Mouse (Mus musculus) neural tube, embryonic 11.5 days (tissue): ENCODE data around the gene Ovol3. TPM values are rescaled to one million over a fixed set of nuclear protein-coding genes. Genes with fewer than 3 reads are reported as not detected.

Experiments used
- ATAC-seq: fragments of 200-750 bp; cut with Nextera tagmentation; 2 replicates; pipeline ENCODE4 v1.8.0; 2017; ENCODE audit warnings: moderate number of reproducible peaks, mild to moderate bottlenecking, moderate TSS enrichment, moderate library complexity; ENCODE audit not compliant: insufficient read depth, low FRiP score, low TSS enrichment
- DNase-seq: peaks from one replicate; pipeline ENCODE4 v3.0.0-alpha.2; 2015; ENCODE audit warnings: low spot score
- H3K27ac ChIP-seq: fragments of 300-500 bp; sonication (generic); 2 replicates; pipeline ENCODE4 v1.5.1; 2014; ENCODE audit warnings: low read depth, mild to moderate bottlenecking, low read length
- H3K27me3 ChIP-seq: fragments of 300-500 bp; sonication (generic); 2 replicates; pipeline ENCODE4 v1.6.1; 2014; ENCODE audit warnings: mild to moderate bottlenecking, low read length, mixed read lengths; ENCODE audit not compliant: control insufficient read depth, insufficient read depth
- H3K36me3 ChIP-seq: fragments of 300-500 bp; sonication (generic); 2 replicates; pipeline ENCODE4 v1.6.1; 2014; ENCODE audit warnings: mild to moderate bottlenecking, low read length, moderate library complexity, mixed read lengths; ENCODE audit not compliant: control insufficient read depth, insufficient read depth
- H3K4me1 ChIP-seq: fragments of 300-500 bp; sonication (generic); 2 replicates; pipeline ENCODE4 v1.6.1; 2014; ENCODE audit warnings: low read length, mixed read lengths; ENCODE audit not compliant: control insufficient read depth, insufficient read depth
- H3K4me2 ChIP-seq: fragments of 300-500 bp; sonication (generic); 2 replicates; pipeline ENCODE4 v1.6.1; 2014; ENCODE audit warnings: low read depth, mild to moderate bottlenecking, moderate library complexity
- H3K4me3 ChIP-seq: fragments of 300-500 bp; sonication (generic); 2 replicates; pipeline ENCODE4 v1.5.1; 2014; ENCODE audit warnings: low read depth, low read length
- H3K9ac ChIP-seq: fragments of 300-500 bp; sonication (generic); 2 replicates; pipeline ENCODE4 v1.6.1; 2014; ENCODE audit warnings: mild to moderate bottlenecking, low read length
- H3K9me3 ChIP-seq: fragments of 300-500 bp; sonication (generic); 2 replicates; pipeline ENCODE4 v1.6.1; 2016; ENCODE audit warnings: low read length; ENCODE audit not compliant: control insufficient read depth
- WGBS: fragments of 180-500 bp; shearing (Covaris S2); extraction: QIAGEN DNeasy Blood & Tissue Kit; methylation state at CpG from one replicate; pipeline ENCODE4 v1.1.7; 2014; 5-methylcytosine and 5-hydroxymethylcytosine counted together
- polyA plus RNA-seq: library from polyadenylated mRNA; unstranded; fragments of >200 nt; fragmentation: Nextera tagmentation; extraction: Ambion mirVana; gene quantifications from 2 replicates; pipeline ENCODE4 v1.2.1, GENCODE M21; 2014

The Ovol3 gene
- polyA plus RNA-seq, 1 experiment from 2014 or later, result not detected

- DNase-seq (peak; percentile 65), ATAC-seq (peak; percentile 21; the same call in 1 of the 2 replicates)
- H3K9me3 ChIP-seq, result no peaks in the 10 kb centered on the region
- H3K27me3 ChIP-seq, result no peaks in the 10 kb centered on the region
- peaks cover 10% of the 10 kb centered on the region for H3K4me1 ChIP-seq
- H3K27ac ChIP-seq, result peak overlapping the region; percentile 81
- H3K9ac ChIP-seq, result peak overlapping the region; percentile 73
- H3K36me3 ChIP-seq, result peaks cover 7% of the 10 kb centered on the region
- peak overlapping the region; percentile 74 for H3K4me3 ChIP-seq
- H3K4me2 ChIP-seq, result peak overlapping the region; percentile 70
- 8% methylated on average over 24 of the region's 24 CpGs for WGBS
Observed at GRCm38 (mm10) chr7:30232631-30233148, 2.8 kb downstream of the Ovol3 start.

- under 1% methylated on average over 67 of the region's 67 CpGs for WGBS
- peak; percentile 96 for ATAC-seq
Observed at GRCm38 (mm10) chr7:30231669-30232454, 3.7 kb downstream of the Ovol3 start, which contains the start of the genes Polr2i and Tbcb. TSS of gene Polr2i (plus strand) at chr7:30231948. TSS of gene Tbcb (minus strand) at chr7:30232272.

GRCm38 (mm10) chr7:30231328-30231668 is 4.2 kb downstream of the Ovol3 start:
- H3K27ac ChIP-seq, result no peak overlapping the region; the same call in 1 of the 2 replicates
- ATAC-seq (peak; percentile 46), DNase-seq (no peak)
- H3K9ac ChIP-seq, result peak overlapping the region; percentile 51
- no peaks in the 10 kb centered on the region for H3K27me3 ChIP-seq
- under 1% methylated on average over 16 of the region's 16 CpGs for WGBS
- H3K4me2 ChIP-seq, result peak overlapping the region; percentile 73
- H3K9me3 ChIP-seq, result no peaks in the 10 kb centered on the region
- peak overlapping the region; percentile 74 for H3K4me3 ChIP-seq
- H3K4me1 ChIP-seq, result peaks cover 10% of the 10 kb centered on the region
- peaks cover 11% of the 10 kb centered on the region for H3K36me3 ChIP-seq

More at GRCm38 (mm10) chr7:30231669-30232454, 3.7 kb downstream of the Ovol3 start, which contains the start of the genes Polr2i and Tbcb:
- DNase-seq, result peak; percentile 97
- no peaks in the 10 kb centered on the region for H3K9me3 ChIP-seq
- peaks cover 10% of the 10 kb centered on the region for H3K4me1 ChIP-seq
- no peaks in the 10 kb centered on the region for H3K27me3 ChIP-seq
- peak within 1 kb of the TSS; percentile 74 for H3K4me3 ChIP-seq
- H3K9ac ChIP-seq, result peak within 1 kb of the TSS; percentile 73
- peak within 1 kb of the TSS; percentile 81 for H3K27ac ChIP-seq
- peak within 1 kb of the TSS; percentile 73 for H3K4me2 ChIP-seq
- H3K36me3 ChIP-seq, result peaks cover 9% of the 10 kb centered on the region

DNA sequence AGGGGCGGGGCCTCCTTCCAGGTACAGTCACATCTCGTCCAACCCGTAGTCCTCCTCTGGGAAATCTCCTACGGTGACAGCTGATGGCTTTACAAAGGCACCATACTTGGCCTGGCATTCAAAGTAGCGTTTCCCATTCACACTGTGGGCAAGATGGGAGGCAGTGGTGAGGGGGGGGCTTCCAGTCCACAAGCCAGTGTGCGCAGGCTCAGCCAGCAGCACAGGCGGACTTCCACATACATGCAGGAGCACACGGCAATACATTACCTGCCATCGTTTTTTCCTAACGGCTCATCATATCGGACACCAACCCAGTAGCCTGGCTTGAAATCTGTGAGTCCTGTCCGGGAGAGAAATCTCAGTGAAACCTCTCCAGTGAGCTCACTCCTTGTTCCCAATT is 11.3 kb downstream of the Ovol3 start:
- no peaks in the 10 kb centered on the region for H3K9me3 ChIP-seq
- no peak overlapping the region for H3K27ac ChIP-seq
- H3K4me2 ChIP-seq, result no peak overlapping the region
- H3K27me3 ChIP-seq, result no peaks in the 10 kb centered on the region
- ATAC-seq (no peak), DNase-seq (no peak)
- no peak overlapping the region for H3K9ac ChIP-seq
- peaks cover 11% of the 10 kb centered on the region for H3K36me3 ChIP-seq
- no peak overlapping the region for H3K4me3 ChIP-seq
- 92% methylated on average over 12 of the region's 12 CpGs for WGBS
- H3K4me1 ChIP-seq, result 0 out of 2 replicates have a peak, but pooled peaks cover 2% of the 10 kb centered on the region

DNA sequence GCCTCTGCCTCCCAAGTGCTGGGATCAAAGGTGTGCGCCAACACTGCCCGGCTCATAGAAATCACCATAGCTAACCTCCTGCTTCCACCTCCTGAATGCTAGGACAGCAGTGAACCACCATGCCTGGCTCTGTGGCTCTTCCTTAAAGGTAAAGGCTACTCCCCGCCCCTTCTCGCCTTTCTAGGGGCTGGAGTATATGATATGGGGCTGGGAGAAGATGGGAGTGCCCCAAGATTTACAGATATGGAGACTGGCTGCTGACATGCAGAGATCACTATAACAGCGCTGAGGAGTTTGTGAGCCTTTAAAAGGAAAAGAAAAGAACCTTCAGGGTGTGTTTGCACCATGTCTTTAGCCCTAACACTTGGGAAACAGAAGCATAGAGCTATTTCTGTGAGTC is 13.3 kb downstream of the Ovol3 start:
- ATAC-seq (no peak), DNase-seq (no peak)
- 0 out of 2 replicates have a peak, but pooled peaks cover 2% of the 10 kb centered on the region for H3K4me1 ChIP-seq
- H3K4me2 ChIP-seq, result no peak overlapping the region
- no peak overlapping the region for H3K9ac ChIP-seq
- 90% methylated on average over 5 of the region's 5 CpGs for WGBS
- H3K27me3 ChIP-seq, result no peaks in the 10 kb centered on the region
- H3K27ac ChIP-seq, result no peak overlapping the region
- H3K36me3 ChIP-seq, result peaks cover 8% of the 10 kb centered on the region
- no peak overlapping the region for H3K4me3 ChIP-seq
- no peaks in the 10 kb centered on the region for H3K9me3 ChIP-seq

DNA sequence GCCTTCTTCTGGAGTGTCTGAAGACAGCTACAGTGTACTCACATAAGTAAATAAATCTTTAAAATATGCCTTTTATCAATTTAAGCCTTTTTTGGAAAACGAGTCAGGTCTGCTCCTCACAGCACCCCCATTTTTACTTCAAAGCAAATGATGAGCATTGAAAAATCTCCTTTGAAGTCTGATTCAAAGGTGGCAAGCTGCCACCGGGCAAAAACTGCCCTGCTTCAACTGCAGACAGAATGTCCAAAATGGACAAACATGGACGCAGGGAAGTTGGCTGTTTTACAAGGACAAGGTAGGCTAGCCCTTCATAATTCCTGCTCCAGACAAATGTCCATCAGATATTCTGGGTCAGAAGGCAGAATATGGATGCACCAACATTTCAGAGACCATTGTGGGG is 14.1 kb downstream of the Ovol3 start:
- 82% methylated on average over 3 of the region's 3 CpGs for WGBS
- Histone ChIP-seq H3K27ac (no peak overlapping the region), H3K36me3 (peaks cover 4% of the 10 kb centered on the region), H3K9me3 (no peaks in the 10 kb centered on the region), H3K27me3 (no peaks in the 10 kb centered on the region), H3K4me1 (0 out of 2 replicates have a peak, but pooled peaks cover 2% of the 10 kb centered on the region), H3K4me3 (no peak overlapping the region), H3K4me2 (no peak overlapping the region), H3K9ac (no peak overlapping the region)
- ATAC-seq (no peak), DNase-seq (no peak)

- Histone ChIP-seq H3K27me3 (no peaks in the 10 kb centered on the region), H3K4me3 (peak overlapping the region; percentile 40), H3K4me1 (0 out of 2 replicates have a peak, but pooled peaks cover 2% of the 10 kb centered on the region), H3K27ac (no peak overlapping the region), H3K9me3 (no peaks in the 10 kb centered on the region), H3K9ac (peak overlapping the region; percentile 41), H3K4me2 (peak overlapping the region; percentile 72), H3K36me3 (peaks cover 4% of the 10 kb centered on the region)
- no peak for DNase-seq
- 31% methylated on average over 11 of the region's 11 CpGs for WGBS
- no peak for ATAC-seq
Observed at GRCm38 (mm10) chr7:30220008-30220356, 15.5 kb downstream of the Ovol3 start.

GRCm38 (mm10) chr7:30219293-30220007 is 16.1 kb downstream of the Ovol3 start:
- ATAC-seq (0 out of 2 replicates have a peak, but pooled peaks have one; percentile 28), DNase-seq (peak; percentile 66)
- H3K4me1 ChIP-seq, result 0 out of 2 replicates have a peak, but pooled peaks cover 2% of the 10 kb centered on the region
- peaks cover 4% of the 10 kb centered on the region for H3K36me3 ChIP-seq
- H3K4me2 ChIP-seq, result peak overlapping the region; percentile 72
- WGBS, result 5% methylated on average over 16 of the region's 16 CpGs
- H3K9ac ChIP-seq, result peak overlapping the region; percentile 41
- H3K4me3 ChIP-seq, result peak overlapping the region; percentile 40
- H3K27me3 ChIP-seq, result no peaks in the 10 kb centered on the region
- H3K9me3 ChIP-seq, result no peaks in the 10 kb centered on the region
- H3K27ac ChIP-seq, result 0 out of 2 replicates have a peak overlapping the region, but pooled peaks have one; percentile 46
